Mouse (Mus musculus): ENCODE measurements at regions not wholly inside any gene's neighbourhood (a gene's known extent, or its start where the extent isn't known, plus 50 kb on each side); places are given as distances from the start of the nearest gene placed in this dataset.

- TF ChIP-seq EP300 (IDR thresholded peaks at IDR 0.05; ENCODE audit: low read depth) = no peak
- no peak for TF ChIP-seq CTCF (IDR thresholded peaks at IDR 0.05; ENCODE audit: low read depth)
Observed at GRCm38 (mm10) chr19:32904517-32904916, 147.2 kb downstream of the Pten start.

Data from liver, embryonic 14.5 days (tissue).